Mouse (Mus musculus): ENCODE data around the gene Fgfr2.

The Fgfr2 gene

DNA sequence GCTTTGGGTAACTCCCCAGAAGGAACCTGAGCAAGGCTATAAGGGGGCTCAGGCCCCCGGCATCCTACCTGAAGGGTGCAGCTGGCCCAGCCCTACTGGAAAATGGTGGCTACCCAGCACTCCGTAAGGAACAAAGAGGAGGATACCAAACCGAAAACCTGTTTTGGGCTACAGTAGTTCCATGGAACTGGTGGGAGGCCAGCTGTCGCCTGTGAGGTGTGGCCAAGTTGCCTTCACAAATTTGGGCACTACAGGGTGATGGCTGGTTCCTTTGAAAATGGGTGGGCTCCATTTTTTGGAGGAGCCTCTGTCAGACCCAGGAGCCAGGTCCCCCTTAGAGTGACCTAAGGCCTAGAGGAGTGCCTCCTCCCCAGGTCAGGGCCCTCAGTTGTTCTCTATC is 407.9 kb downstream of the Fgfr2 start:
- peak; percentile 24 for DNase-seq (ENCODE audit: low spot score)

DNA sequence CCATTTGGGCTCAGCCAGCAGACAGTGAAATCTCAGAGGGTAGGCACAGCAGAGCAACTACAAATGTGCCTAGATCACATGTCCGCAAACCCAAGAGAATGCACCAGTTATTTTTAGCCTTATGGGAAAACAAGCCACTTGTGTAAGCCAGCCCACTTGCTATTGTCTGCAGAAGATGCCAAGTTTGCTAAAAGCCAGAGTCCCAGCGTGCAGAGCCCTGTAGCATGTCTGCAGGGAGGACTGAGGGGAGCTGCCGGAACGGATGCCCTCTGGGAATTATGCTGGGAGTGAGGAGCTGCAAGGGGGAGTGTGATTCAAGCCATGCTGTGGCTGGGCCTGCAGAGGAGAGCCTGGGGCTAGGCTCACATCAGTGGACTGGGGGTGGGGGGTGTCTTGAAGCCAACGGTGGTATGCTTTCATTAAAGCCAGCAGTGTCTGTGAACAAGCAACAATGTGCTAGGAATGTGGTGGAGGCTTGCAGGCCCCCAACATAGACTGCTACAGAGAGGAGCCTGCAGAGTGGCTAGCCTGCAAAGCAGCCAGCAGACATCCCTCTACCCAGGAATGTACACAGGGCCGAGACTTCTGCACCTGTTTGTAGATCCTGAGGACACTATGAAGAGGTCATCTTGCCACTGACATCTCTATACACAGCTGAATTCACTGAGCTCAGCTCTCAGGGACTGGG is 408.8 kb downstream of the Fgfr2 start:
- DNase-seq (ENCODE audit: low spot score) = peak; percentile 83

DNA sequence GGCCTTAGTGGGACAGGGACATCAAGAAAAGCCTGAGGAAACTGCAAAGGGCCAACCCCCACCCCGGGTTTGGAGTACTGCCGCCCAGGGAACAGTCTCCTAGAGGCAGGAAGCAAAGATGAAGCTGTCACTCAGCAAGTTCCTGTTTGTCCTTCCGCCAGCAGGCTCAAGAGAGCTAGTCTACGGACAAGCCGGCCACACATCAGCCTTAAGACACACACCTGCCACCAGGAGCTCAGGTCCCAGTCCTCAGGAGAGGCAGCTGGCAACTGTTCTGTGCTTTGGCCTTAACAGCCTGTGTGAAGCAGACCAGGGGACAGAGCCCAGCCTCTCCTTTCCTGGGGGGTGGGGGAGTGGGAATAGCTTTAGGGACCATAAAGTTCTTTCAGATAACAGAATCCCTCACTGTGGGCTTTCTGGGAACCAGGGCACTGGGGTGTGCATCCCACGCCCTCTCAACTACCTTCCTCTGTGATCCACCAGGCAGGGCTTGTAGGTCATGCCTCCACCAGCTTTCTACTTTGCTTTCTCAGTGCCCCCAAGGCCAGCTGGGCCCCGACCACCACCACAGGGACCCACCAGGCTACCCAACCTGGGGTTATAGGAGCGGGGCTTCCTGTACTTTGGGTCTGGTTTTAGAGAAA is 409.5 kb downstream of the Fgfr2 start:
- peak; percentile 67 for DNase-seq (ENCODE audit: low spot score)

DNA sequence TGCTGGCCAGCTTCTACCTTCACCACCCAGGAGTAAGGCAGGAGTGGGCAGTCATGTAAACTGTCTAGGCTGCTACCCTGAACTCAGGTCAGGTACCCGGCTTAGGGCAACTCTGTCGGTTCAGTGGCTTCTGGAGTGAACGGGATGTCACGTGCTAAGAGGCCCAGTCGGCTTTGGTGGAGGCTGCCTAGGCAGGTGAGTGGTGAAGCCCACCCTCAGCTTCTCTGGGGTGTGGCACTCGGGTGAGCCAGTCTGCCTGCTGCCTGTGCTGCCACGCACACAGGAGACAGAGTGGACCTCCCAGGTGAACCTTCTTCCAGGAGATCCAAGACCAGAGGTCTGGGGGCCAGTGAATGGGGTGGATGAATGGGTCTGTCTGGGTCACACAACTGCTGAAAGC is 410.2 kb downstream of the Fgfr2 start:
- DNase-seq (ENCODE audit: low spot score) = peak; percentile 15

DNA sequence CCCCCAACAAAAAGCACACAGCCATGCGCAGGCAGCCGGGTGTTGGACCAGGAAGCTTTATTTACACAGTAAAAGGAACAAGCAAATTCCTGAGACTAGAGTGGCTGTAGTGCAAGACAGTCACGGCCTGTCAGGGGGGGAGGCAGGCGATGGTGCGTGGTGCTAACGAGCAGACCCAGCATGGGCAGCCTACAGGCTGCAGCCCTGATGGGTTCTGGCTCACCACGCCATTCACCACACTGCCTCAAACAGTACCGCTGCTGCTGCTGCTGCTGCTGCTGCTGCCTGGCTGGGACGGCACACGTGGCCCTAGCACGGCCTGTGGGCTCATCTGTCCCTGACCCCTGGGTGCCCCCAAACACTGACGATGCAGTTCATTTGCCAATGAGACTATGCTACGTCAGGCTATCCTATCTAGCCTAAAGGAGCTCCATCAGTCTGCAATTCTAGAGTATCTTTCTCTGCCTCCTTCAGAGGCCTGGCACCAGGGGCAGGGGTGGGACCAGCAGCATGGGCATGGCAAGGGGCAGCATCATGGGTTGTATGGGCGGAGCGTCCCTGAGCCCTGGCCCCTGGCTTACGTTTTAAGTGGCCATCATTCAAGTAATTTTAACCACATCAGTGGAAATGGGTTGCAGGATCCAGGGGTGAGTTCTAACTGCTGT is 411.0 kb downstream of the Fgfr2 start:
- DNase-seq (ENCODE audit: low spot score) = peak; percentile 24

DNA sequence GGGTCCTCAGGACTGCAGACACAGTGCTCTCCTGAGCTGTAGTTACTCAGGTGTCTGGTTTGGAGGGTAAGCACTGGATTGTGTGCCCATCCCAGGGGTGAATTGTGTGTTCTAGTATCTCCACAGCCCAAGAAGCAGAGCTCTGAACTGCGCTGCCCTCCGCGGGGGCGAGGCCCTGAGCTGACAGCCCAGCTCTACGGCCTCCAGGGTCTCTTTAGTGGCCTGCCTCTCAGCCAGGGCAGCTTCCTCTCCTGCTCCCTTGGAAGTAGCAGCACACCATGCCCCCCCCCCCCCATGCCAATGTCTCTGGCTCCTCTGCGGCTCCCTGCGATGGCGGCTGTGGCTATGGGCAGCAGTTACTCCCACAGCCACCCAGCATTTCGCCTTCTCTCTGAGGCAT is 411.6 kb downstream of the Fgfr2 start:
- no peak for DNase-seq (ENCODE audit: low spot score)

DNA sequence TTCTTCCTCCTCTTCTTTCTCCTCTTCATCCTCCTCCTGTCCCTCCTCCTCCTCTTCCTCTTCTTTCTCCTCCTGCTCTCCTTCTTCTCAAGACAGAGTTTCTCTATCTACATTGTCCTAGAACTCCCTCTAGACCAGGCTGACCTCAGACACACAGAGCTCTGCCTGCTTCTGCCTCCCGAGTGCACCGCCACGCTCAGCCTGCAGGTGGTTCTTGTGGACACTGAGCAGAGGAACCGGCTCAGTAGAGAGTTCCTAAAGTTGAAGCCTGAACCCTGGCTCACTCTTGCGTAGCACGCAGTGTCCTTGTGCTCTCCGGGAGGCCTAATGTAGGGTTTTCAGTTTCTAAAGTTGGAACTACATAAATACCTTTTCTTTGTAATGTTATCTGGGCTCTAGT is 418.0 kb downstream of the Fgfr2 start:
- DNase-seq (ENCODE audit: low spot score) = no peak

DNA sequence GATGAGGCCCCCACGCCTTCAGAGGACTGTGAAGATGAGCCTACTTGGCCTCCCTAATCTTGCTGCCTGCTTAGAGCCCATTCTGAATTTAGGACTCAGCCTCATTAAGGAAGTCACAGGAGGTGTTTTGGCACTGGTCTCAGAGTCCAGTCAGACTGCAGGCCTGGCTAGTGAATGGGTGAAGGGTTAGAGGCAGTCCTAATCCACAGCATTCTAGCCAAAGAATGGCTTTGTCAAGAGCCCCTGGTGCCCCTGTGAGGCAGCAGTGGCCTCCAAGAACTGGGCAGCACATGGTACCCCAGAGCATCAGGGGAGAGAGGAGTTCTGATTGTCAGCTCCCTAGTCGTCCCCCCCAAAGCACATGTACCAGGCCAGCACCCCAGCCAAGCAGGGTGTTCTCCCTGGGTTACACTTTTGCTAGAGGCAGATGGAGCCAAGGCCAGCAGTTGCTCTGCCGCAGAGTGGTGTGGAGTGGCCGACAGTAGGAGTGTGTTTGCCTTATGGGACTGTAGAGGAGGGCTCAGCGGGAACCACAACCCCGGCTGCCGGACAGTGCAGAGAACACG is 418.8 kb downstream of the Fgfr2 start:
- no peak for DNase-seq (ENCODE audit: low spot score)

DNA sequence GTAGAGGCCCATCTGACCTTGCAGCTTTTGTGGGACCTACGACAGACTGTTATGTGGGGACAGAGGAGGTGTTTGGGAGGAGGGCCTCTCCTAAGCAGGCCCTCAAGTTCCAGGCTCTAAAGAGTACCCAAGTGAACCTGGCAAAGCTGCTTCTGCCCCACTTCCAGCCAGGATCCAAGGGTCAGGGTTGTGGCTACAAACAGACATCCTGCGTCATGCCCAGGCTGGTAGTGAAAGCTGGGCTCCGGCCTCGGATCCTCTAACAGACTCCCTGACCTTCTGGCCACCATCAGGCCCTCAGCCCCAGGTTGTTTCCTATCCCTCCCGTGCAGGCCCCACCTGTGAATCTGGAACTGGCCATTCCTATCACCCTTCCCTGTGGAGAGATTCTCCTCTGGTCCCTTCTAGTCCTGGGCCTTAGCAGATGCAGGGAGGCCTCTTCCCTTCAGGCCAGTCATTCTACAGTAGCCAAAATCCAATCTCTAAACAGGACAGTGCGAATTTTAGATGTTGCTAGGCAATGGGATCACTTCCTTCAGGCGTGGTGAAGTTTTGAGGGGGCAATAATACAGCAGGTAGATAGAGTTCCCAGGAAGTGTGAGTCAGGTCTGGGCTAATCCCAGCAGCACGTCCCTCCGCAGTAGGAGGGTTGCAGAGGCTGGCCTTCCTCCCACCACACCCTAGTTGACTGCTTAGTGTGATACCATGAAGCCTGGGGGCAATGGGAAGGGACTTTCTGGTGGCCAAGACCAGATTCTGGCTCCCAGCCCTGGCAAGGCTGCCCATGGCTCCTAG is 419.4 kb downstream of the Fgfr2 start:
- no peak for DNase-seq (ENCODE audit: low spot score)

DNA sequence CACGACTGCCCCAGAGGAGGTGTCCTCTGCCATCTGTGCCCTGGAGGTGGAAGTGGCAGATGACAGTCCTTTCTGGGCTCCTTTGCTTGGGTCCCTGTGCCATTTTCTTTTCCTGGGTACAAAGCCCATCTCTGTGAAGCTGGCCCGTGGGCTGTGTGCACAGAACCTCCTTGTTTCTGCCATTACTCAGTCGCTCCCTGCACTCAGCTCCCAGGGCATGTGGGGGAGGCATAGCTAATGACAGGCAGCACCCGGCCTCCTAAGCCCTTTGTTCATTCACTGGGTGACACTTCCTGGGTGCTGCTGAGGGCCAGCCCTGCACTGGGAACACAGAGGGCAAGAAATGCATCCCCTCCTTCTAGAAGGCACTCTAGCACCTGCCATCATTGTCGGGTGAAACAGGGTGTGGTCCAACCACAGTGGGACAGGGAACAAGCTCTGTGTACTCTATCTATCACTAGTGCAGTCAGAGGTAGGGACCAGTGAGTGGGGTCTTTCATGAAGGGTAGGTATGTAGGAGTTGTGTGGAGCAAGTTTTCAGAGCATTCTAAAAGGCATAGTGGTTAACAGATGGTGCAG is 420.6 kb downstream of the Fgfr2 start:
- peak; percentile 71 for DNase-seq (ENCODE audit: low spot score)

DNA sequence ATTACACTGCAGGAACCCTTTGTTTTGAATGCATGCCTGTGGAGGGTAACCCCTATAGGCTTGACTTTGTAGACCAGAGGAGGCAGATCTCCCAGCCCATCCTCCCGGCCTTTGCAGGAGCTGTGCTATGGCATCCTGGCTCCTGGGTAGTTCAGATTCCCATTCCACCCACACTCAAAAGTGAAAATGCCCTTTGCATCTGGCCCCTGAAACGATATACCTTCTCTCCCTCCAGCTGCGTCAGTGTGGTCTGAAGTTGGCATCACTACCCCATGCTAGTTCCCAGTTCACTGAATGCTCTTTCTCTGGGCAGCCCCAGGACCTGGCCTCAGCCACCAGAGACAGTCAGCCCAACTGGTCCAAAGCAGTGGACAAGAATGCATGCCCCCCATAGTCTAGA is 421.1 kb downstream of the Fgfr2 start:
- no peak for DNase-seq (ENCODE audit: low spot score)

DNA sequence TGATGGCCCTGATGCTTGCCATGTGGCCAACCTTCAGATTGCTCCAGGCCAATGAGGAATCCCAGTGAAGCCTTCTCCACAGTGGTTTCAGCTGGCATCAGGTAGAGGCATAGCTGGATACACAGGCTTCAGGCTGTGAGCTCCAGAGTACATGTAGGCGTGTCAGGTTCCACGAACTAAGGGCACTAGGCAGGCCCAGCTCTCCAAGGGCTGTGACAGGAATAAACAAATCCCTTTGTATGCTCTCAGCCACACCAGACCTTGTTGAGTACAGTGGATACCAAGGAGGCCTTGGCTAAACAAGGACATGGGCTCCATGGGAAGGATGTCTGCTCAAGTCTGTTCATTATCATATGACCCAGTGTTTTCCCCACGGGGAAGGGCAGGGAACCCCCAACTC is 421.7 kb downstream of the Fgfr2 start:
- no peak for DNase-seq (ENCODE audit: low spot score)

DNA sequence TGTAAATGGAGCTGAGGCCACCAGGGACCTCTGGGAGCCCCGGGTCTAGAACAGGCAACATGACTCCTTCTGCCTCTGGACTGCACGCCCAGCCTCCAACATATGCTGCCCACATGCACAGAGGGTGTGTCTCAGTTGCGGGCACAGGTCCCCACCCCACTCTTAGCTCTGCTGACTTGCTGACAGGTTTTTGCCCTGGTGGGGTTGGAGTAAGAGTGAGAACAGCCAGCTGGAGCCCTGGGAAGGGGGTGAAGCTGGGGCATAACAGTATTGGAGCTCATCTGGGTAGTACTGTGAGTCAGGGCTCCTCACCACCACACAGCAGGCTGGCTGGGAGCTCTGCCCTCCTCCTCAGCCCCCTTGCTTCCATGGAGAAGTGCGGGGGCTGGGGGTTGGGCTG is 423.0 kb downstream of the Fgfr2 start:
- no peak for DNase-seq (ENCODE audit: low spot score)

DNA sequence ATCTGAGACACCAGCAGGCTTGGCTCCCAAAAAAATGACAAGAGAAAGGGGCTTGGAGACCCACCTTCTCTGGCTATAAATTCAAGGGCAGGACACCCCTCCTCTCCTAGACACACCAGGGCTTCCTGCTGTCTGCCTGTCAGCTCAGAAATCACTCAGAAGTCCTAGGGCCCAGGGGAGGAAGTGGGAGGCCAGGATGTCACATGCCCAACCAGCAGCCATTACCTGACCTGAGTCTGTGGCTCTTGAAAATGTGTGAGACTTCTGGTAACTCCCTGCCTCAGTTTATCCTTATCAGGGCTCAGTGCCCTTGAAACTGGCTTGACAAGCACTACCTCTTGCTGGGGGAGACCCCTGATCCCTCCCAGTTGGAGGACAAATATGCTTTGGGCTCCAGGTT is 423.5 kb downstream of the Fgfr2 start:
- no peak for DNase-seq (ENCODE audit: low spot score)

DNA sequence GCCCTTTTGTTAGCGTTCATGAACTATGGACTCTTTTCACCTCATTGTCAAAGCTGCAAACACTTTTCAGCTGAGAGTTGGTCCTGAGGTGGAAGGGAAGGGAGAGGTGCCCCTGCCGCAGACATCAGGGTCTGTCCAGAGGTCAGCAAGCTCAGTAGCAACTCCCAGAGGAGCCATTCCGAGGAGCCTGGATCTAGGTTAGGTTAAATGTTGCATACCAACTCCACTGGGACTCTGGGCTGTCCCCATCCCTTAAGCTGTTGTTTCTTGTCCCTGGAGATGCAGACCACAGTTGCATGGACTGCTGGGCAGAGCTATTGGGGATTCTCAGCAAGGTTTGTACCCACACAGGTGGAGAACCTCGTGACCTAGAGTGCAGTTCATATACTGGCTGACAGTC is 424.0 kb downstream of the Fgfr2 start:
- no peak for DNase-seq (ENCODE audit: low spot score)

DNA sequence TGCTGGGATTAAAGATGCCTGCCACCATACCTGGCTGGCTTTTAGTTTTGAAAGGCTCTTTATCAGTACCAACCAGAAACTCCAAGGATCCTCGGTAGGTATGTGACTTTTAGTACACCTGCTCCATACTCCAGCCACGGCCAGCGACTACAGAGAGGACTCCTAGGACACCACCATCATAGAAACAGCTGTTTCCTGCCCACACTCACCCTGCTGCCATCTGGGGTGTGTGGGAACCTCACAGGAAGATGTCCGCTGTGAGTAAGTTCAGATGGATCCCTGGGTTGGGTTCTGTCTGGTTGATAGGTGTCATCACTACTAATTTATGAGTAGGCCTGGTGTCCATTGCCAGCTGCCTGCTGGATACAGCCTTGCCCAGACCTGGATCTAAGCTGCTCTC is 424.4 kb downstream of the Fgfr2 start:
- no peak for DNase-seq (ENCODE audit: low spot score)

DNA sequence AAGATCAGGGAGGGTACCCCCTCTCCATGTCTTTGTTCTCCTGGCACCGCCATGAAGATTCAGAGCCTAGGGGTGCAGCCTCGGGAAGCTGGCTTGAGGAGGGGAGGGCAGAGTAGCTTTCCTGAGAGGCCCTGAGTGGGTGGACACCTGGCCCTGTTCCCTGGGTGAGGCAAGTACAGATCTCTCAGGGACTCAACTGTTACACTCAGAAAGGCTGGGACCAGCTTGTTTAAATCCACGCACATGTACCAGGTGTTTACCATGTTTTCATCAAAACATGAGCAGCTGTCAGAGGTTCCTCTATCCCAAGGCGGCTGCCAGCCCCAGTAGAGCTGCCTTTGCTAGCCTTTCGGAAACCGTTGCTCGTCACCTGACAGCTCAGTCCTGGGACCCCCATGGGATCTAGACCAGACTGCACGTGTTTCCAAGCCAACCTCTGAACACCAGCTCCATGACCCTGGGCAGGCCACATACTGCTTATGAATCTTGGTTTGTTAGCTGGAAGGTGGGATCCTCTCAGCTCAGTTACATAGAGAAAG is 425.8 kb downstream of the Fgfr2 start:
- no peak for DNase-seq (ENCODE audit: low spot score)

DNA sequence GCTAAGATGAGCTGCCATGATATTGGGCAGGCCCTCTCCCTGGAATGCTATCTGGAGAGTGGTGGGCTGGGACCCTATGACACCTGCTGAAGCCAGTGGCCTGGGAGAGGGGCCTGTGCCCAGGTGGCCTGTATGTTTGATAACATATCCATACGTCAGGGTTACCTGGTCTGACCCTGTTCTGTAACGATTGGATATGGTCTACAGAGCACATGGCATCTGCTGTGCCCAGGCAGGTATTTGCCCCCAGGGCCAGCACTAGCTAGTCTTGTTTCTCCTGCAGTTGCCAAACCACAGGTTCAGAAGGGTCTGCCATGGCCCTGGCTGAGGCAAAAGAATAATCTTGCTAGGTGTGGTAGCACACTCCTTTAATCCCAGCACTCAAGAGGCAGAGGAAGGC is 429.6 kb downstream of the Fgfr2 start:
- no peak for DNase-seq (ENCODE audit: low spot score)

DNA sequence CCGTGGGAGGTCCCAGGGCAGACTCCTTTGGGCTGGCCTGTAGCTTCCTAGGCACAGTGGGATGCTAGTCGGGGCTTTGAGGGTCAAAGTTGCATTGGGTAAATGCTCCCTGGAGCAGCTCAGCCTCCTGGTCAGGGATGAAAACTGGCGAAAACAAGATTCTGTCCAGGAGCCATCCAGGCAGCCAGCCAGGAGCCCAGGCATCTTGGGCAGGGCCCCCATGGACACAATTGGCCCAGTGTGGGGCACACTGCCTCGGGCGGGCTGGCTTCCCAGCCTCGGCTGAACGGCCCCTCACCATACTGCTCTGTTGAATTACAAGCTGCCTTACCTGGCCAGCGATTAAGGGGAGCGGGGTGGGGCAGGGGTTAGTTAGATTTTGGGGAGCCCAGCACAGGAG is 430.4 kb downstream of the Fgfr2 start:
- peak; percentile 65 for DNase-seq (ENCODE audit: low spot score)

DNA sequence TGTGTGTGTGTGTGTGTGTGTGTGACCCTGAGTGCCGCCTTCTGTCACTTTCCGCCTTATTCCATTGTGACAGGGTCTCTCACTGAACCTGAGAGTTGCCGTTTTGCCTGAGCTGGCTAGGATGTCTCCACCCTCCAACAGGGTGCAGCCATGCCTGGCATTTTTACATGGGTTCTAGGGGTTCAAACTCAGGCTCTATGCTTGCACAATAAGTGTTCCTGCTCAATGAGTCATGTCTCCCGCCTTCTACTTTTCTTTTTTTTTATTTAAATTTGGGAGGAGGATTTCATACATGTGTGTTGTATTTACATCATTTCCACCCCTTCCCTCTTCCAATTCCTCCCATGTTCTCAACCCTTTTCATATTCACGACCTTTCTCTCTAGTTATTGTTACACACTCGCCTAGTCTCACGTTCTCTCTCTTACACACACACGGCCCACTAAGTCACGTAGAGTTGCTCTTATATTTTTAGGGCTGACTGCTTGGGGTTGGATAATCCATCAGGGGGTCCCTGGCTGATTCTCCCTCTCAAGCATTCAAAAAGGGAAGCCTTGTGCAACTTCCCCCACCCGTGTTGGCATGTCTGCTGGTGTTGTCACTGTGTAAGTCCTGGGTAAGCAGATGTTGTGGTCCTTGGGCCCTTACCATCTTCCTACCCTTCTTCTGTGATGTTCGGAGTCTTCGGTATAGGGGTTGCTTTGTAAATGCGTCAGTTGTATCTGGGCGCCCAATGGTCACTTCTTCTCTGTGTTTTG is 432.3 kb downstream of the Fgfr2 start:
- DNase-seq (ENCODE audit: low spot score) = peak; percentile 37

DNA sequence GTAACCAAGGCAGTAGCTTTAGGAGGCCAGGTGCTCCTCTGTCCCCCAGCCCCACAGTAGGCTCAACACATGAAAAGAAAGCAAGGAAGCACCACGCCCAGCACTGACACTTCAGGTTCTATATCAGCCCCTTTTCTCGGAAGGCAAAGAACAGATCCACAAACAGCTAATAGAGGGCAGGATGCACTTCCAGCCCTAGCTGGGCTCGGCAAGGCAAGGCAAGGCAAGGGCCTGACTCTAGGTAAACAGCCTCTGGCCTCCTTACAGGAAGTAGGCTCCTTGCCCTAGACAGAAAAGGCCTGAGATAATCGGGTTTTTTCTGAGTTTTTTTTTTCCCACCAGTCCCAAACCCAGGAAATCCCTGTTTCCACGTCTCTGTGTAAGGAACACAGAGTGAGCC is 433.4 kb downstream of the Fgfr2 start:
- DNase-seq (ENCODE audit: low spot score) = no peak

Measured in layer of hippocampus, adult 11-12 months (tissue).